Mouse (Mus musculus) intestine, embryonic 14.5 days (tissue): Measurements from ENCODE around the gene Plcb4. TPM values are rescaled to one million over a fixed set of nuclear protein-coding genes. Genes with fewer than 3 reads are reported as not detected.

Source experiments
- ATAC-seq: fragments of 200-750 bp; cut with Nextera tagmentation; replicated peaks from 2 replicates; pipeline ENCODE4 v1.8.0; 2017; ENCODE audit warnings: low read depth, moderate number of reproducible peaks, moderate TSS enrichment, moderate library complexity; ENCODE audit not compliant: low FRiP score, low TSS enrichment
- DNase-seq: peaks from one replicate; pipeline ENCODE4 v3.0.0-alpha.2; 2018; ENCODE audit warnings: low spot score
- H3K27ac ChIP-seq: fragments of 300-500 bp; sonication (generic); 2 replicates; pipeline ENCODE4 v1.5.1; 2014; ENCODE audit warnings: low read depth, mild to moderate bottlenecking, control low read depth
- H3K27me3 ChIP-seq: fragments of 300-500 bp; sonication (generic); replicated peaks from 2 replicates; pipeline ENCODE4 v1.6.1; 2014; ENCODE audit warnings: low read length, control low read depth; ENCODE audit not compliant: control insufficient read depth, insufficient read depth
- H3K36me3 ChIP-seq: fragments of 300-500 bp; sonication (generic); 2 replicates; pipeline ENCODE4 v1.6.1; 2014; ENCODE audit warnings: low read length, control low read depth; ENCODE audit not compliant: control insufficient read depth, insufficient read depth
- H3K4me1 ChIP-seq: fragments of 300-500 bp; sonication (generic); replicated peaks from 2 replicates; pipeline ENCODE4 v1.6.1; 2014; ENCODE audit warnings: low read length, control low read depth, mixed read lengths; ENCODE audit not compliant: control insufficient read depth, insufficient read depth
- H3K4me2 ChIP-seq: fragments of 300-500 bp; sonication (generic); 2 replicates; pipeline ENCODE4 v1.6.1; 2014; ENCODE audit warnings: low read length
- H3K4me3 ChIP-seq: fragments of 300-500 bp; sonication (generic); 2 replicates; pipeline ENCODE4 v1.5.1; 2014; ENCODE audit warnings: low read depth, low read length, control low read depth, mixed read lengths
- H3K9ac ChIP-seq: fragments of 300-500 bp; sonication (generic); 2 replicates; pipeline ENCODE4 v1.6.1; 2014; ENCODE audit warnings: mild to moderate bottlenecking, low read length
- H3K9me3 ChIP-seq: fragments of 300-500 bp; sonication (generic); 2 replicates; pipeline ENCODE4 v1.6.1; 2016; ENCODE audit warnings: low read length, control low read depth; ENCODE audit not compliant: control insufficient read depth
- WGBS: fragments of 180-500 bp; shearing (Covaris S2); extraction: QIAGEN DNeasy Blood & Tissue Kit; methylation state at CpG from one replicate; pipeline ENCODE4 v1.1.7; 2014; 5-methylcytosine and 5-hydroxymethylcytosine counted together
- polyA plus RNA-seq: library from polyadenylated mRNA; unstranded; fragments of >200 nt; fragmentation: Nextera tagmentation; extraction: Ambion mirVana; gene quantifications from 2 replicates; pipeline ENCODE4 v1.2.1, GENCODE M21; 2014

Plcb4 gene
- polyA plus RNA-seq, 1 experiment from 2014 or later: 19.4 TPM

DNA sequence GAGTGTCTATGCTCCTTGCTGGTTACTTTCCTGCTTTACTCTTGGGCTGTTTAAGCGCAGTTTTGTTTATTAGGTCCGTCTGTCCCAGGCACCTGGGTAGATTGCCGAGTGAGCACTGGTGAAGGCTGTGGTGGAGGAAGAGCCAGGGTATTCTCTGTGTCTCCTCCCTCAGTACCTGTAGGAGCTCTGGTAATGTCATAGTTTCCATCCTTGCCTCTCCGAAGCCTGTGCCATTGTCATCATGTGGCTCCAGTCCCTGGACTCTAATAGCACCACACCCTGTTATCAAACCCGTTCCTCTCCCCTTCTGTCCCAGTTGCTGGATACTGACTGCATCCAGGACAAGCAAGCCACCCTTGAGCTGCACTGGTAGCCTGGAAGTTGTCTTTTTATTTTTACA is 89.6 kb downstream of the Plcb4 start:
- Histone ChIP-seq H3K9me3 (no peaks in the 10 kb centered on the region), H3K4me1 (no peaks in the 10 kb centered on the region), H3K9ac (no peak overlapping the region), H3K4me3 (no peak overlapping the region), H3K27me3 (no peaks in the 10 kb centered on the region), H3K4me2 (no peak overlapping the region), H3K36me3 (no peaks in the 10 kb centered on the region), H3K27ac (no peak overlapping the region)
- WGBS: 66% methylated on average over 5 of the region's 5 CpGs
- no peak for ATAC-seq
- DNase-seq: no peak

DNA sequence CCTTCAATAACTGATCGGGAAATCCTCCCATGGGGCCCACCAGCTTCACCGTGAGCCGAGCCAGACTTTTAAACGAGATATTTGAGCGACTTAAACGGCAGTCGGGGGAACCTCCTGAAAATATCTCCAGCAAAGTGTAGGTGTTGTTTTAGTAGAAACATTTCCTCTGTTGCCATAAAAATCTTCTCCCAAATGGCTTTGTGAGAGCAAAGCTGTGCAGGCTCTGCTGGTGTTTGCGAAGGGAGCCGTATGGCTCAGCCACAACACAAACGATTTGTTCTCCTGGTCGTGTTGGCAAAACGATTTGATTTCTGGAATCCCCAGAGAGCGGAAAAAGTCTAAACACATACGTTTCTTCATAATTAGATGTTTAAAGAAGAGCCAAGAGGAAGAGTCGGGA is 90.8 kb downstream of the Plcb4 start:
- DNase-seq: no peak
- no peak overlapping the region for H3K27ac ChIP-seq
- H3K27me3 ChIP-seq: no peaks in the 10 kb centered on the region
- no peak overlapping the region for H3K9ac ChIP-seq
- H3K36me3 ChIP-seq: no peaks in the 10 kb centered on the region
- no peaks in the 10 kb centered on the region for H3K4me1 ChIP-seq
- H3K9me3 ChIP-seq: no peaks in the 10 kb centered on the region
- no peak overlapping the region for H3K4me2 ChIP-seq
- WGBS: 58% methylated on average over 15 of the region's 15 CpGs
- ATAC-seq: no peak
- no peak overlapping the region for H3K4me3 ChIP-seq

GRCm38 (mm10) chr2:135750748-135751147 is 91.9 kb downstream of the Plcb4 start:
- ATAC-seq: no peak
- Histone ChIP-seq H3K4me3 (no peak overlapping the region), H3K9me3 (no peaks in the 10 kb centered on the region), H3K4me1 (no peaks in the 10 kb centered on the region), H3K4me2 (no peak overlapping the region), H3K9ac (no peak overlapping the region), H3K27ac (no peak overlapping the region), H3K27me3 (no peaks in the 10 kb centered on the region), H3K36me3 (no peaks in the 10 kb centered on the region)
- 61% methylated on average over 5 of the region's 5 CpGs for WGBS
- DNase-seq: no peak

GRCm38 (mm10) chr2:135755792-135756191 is 97.0 kb downstream of the Plcb4 start:
- no peaks in the 10 kb centered on the region for H3K27me3 ChIP-seq
- WGBS: 93% methylated on average over 5 of the region's 5 CpGs
- H3K36me3 ChIP-seq: no peaks in the 10 kb centered on the region
- H3K4me3 ChIP-seq: no peak overlapping the region
- H3K27ac ChIP-seq: no peak overlapping the region
- ATAC-seq (no peak), DNase-seq (no peak)
- H3K4me1 ChIP-seq: no peaks in the 10 kb centered on the region; the same call in 1 of the 2 replicates
- H3K9me3 ChIP-seq: no peaks in the 10 kb centered on the region
- H3K9ac ChIP-seq: no peak overlapping the region
- H3K4me2 ChIP-seq: no peak overlapping the region

GRCm38 (mm10) chr2:135757478-135757877 is 98.7 kb downstream of the Plcb4 start:
- no peak for ATAC-seq

GRCm38 (mm10) chr2:135759499-135760095 is 100.8 kb downstream of the Plcb4 start:
- H3K27me3 ChIP-seq: no peaks in the 10 kb centered on the region
- H3K4me3 ChIP-seq: no peak overlapping the region
- ATAC-seq (no peak), DNase-seq (no peak)
- H3K4me2 ChIP-seq: no peak overlapping the region
- no peak overlapping the region for H3K9ac ChIP-seq
- WGBS: 69% methylated on average over 6 of the region's 6 CpGs
- H3K27ac ChIP-seq: no peak overlapping the region
- H3K9me3 ChIP-seq: no peaks in the 10 kb centered on the region
- no peaks in the 10 kb centered on the region for H3K36me3 ChIP-seq
- H3K4me1 ChIP-seq: peaks cover 4% of the 10 kb centered on the region; the same call in 1 of the 2 replicates

More at GRCm38 (mm10) chr2:135757478-135757877, 98.7 kb downstream of the Plcb4 start:
- Histone ChIP-seq H3K27me3 (no peaks in the 10 kb centered on the region), H3K9ac (no peak overlapping the region), H3K27ac (no peak overlapping the region), H3K4me2 (no peak overlapping the region), H3K36me3 (no peaks in the 10 kb centered on the region), H3K4me1 (no peaks in the 10 kb centered on the region; the same call in 1 of the 2 replicates), H3K9me3 (no peaks in the 10 kb centered on the region), H3K4me3 (no peak overlapping the region)
- no peak for DNase-seq
- WGBS: 87% methylated on average over 3 of the region's 3 CpGs

DNA sequence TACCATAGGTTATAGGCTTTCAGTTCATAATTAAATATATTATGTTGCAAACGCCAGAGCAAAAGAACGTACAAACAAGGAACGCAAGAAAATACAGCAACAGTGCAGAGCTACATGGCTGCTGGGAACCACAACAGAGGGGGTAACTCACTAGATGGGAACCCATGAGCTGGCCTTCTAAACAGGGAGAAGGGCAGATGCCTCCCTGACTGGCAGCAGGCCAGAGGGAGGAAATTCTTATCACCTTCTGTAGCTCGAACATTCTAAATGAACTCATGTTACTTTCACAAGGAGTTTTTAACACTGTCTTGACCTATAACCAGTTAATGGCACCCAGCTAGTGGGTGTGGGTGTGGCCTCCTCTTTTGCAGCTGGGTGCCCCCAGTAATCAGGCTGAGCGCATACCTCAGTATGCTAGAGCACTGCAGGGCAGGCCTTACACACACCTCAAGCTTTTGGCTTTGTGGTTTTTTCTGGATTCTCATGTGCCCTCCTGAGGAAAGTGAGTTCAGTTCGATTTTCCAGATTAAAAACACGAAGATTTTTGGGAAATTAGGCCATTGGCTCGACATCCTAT is 102.5 kb downstream of the Plcb4 start:
- no peaks in the 10 kb centered on the region for H3K27me3 ChIP-seq
- H3K4me1 ChIP-seq: peaks cover 6% of the 10 kb centered on the region; the same call in 1 of the 2 replicates
- no peak for DNase-seq
- H3K4me2 ChIP-seq: no peak overlapping the region
- H3K4me3 ChIP-seq: no peak overlapping the region
- no peak overlapping the region for H3K27ac ChIP-seq
- WGBS: 86% methylated on average over 8 of the region's 8 CpGs
- ATAC-seq: no peak
- H3K9ac ChIP-seq: no peak overlapping the region
- no peaks in the 10 kb centered on the region for H3K36me3 ChIP-seq
- H3K9me3 ChIP-seq: no peaks in the 10 kb centered on the region

DNA sequence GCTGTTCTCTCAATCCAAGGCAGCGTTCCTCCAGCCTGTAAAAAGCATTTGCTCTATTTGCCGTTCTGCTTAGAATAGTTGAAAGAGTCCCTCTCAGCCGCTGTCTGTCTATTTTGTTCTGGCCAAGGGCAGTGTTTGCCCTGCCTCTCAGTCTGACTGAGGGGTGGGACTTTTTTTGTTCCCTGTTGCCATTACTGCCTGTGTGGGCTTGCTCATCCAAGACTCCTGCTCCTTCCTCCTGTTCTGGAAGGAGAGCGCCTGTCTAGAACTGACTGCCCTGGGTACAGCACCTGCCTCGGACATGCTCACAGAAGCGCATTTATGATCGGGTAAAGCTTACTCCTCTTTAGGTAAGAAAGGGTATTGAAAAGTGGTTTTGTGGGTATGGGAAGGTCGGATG is 105.9 kb downstream of the Plcb4 start:
- no peak overlapping the region for H3K4me2 ChIP-seq
- 58% methylated on average over 8 of the region's 8 CpGs for WGBS
- H3K27ac ChIP-seq: no peak overlapping the region
- no peaks in the 10 kb centered on the region for H3K9me3 ChIP-seq
- ATAC-seq (no peak), DNase-seq (no peak)
- H3K27me3 ChIP-seq: no peaks in the 10 kb centered on the region
- no peak overlapping the region for H3K4me3 ChIP-seq
- H3K36me3 ChIP-seq: no peaks in the 10 kb centered on the region
- H3K4me1 ChIP-seq: peaks cover 7% of the 10 kb centered on the region; the same call in 1 of the 2 replicates
- H3K9ac ChIP-seq: no peak overlapping the region
